Comparison of ENCODE assay signal across 9 mouse cellular contexts in the genomic region with DNA sequence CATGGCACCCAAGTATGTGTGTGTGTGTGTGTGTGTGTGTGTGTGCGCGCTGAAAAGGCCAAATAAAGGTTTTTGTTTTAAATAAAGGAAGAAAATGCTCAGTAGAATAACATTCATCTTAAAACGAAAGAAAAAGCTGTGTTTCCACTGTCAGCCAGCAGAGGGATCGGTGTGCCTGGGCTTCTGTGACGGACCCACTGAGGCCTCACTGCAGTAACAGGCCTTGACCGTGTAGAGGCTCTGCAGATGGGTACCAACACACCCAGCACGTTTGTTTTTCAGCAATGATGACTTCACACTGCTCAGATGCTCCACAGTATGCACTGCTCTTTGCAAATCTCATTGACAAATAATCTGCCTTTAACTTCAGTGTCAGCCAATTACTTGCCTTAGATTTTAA. TPM values are rescaled to one million over a fixed set of nuclear protein-coding genes. Genes with fewer than 3 reads are reported as not detected.
A peak's percentile ranks its signal among the peaks of the same experiment; 100 is the strongest.
DNase-seq lines count a peak whose midpoint lies in the region; ATAC-seq and TF ChIP-seq lines count a peak whose summit lies in the region.
"Had no signal": no experiment of that assay in that cellular context is flagged by ENCODE, and none has a peak within 500 bp of the region (broad histone marks: within the 10 kb centered on the region; RNA-seq: fewer than 3 reads in every experiment).

No protein-coding gene starts in this region.

- no peaks in the 10 kb centered on the region for H3K4me1 ChIP-seq in intestine, postnatal 0 days (replicated peaks; ENCODE audit: control insufficient read depth, insufficient read depth, low read length)
- H3K4me1 ChIP-seq in midbrain, embryonic 11.5 days (ENCODE audit: control insufficient read depth, insufficient read depth, low read length): no peaks in the 10 kb centered on the region

- TF ChIP-seq CTCF in intestine, postnatal 0 days (IDR thresholded peaks at IDR 0.05; ENCODE audit: low read depth): peak; percentile 90

- no peak overlapping the region for H3K27ac ChIP-seq in intestine, postnatal 0 days (ENCODE audit: low read depth, low read length)
- no peak overlapping the region for H3K27ac ChIP-seq in midbrain, embryonic 11.5 days (ENCODE audit: low read depth, low read length)
- H3K27ac ChIP-seq: macrophage had no signal

- H3K4me2 ChIP-seq in intestine, postnatal 0 days (replicated peaks; ENCODE audit: low read depth): no peak overlapping the region
- no peak overlapping the region for H3K4me2 ChIP-seq in midbrain, embryonic 11.5 days

- no peaks in the 10 kb centered on the region for H3K27me3 ChIP-seq in intestine, postnatal 0 days (replicated peaks; ENCODE audit: control insufficient read depth, insufficient read depth, low read length)
- H3K27me3 ChIP-seq in midbrain, embryonic 11.5 days (ENCODE audit: control insufficient read depth, insufficient read depth, low read length): no peaks in the 10 kb centered on the region

- intact Hi-C loops in left cerebral cortex, postnatal 25 days (cut with DNase I): loop anchor here (10.0 kb wide), 1 partner anchor 411 kb away; a partner anchor contains a TSS

- peaks cover 19% of the 10 kb centered on the region; the same call in 1 of the 2 replicates for H3K36me3 ChIP-seq in intestine, postnatal 0 days (ENCODE audit: control insufficient read depth, insufficient read depth)
- peaks cover 2% of the 10 kb centered on the region; the same call in 1 of the 2 replicates for H3K36me3 ChIP-seq in midbrain, embryonic 11.5 days (ENCODE audit: control insufficient read depth, insufficient read depth, low read length)

- no peaks in the 10 kb centered on the region for H3K9me3 ChIP-seq in intestine, postnatal 0 days (ENCODE audit: control insufficient read depth)
- no peaks in the 10 kb centered on the region for H3K9me3 ChIP-seq in midbrain, embryonic 11.5 days (ENCODE audit: control insufficient read depth, low read length)

- H3K4me3 ChIP-seq in intestine, postnatal 0 days (ENCODE audit: low read depth, low read length): no peak overlapping the region
- H3K4me3 ChIP-seq in midbrain, embryonic 11.5 days (ENCODE audit: low read depth, low read length): no peak overlapping the region

- DNase-seq in adrenal gland, adult 18-20 months (ENCODE audit: low spot score in 2 of 2): peak; percentile 44 to 46
- DNase-seq in adrenal gland, postnatal 4 days (ENCODE audit: low spot score in 2 of 2): no peak
- peak; percentile 75 for DNase-seq in cerebellum, adult 9-11 months
- DNase-seq in frontal cortex, adult 2 months (ENCODE audit: extremely low spot score in 1 of 2, low spot score in 1 of 2): peak; percentile 62 to 87
- DNase-seq in left cerebral cortex, postnatal 25 days (ENCODE audit: low spot score in 2 of 2): peak; percentile 62 to 79
- peak; percentile 92 for DNase-seq in midbrain, embryonic 11.5 days (ENCODE audit: low spot score, missing footprints)
- DNase-seq in spleen, postnatal 10 days (ENCODE audit: low spot score in 2 of 2): peak; percentile 34 to 74

- H3K9ac ChIP-seq in intestine, postnatal 0 days (ENCODE audit: low read depth, low read length): no peak overlapping the region
- H3K9ac ChIP-seq in midbrain, embryonic 11.5 days (ENCODE audit: low read length): no peak overlapping the region

- 24% methylated on average over 7 of the region's 7 CpGs for WGBS in intestine, postnatal 0 days
- 19% methylated on average over 7 of the region's 7 CpGs for WGBS in midbrain, embryonic 11.5 days

- peak; percentile 75 for ATAC-seq in intestine, postnatal 0 days
- ATAC-seq in midbrain, embryonic 11.5 days (ENCODE audit: low FRiP score): peak; percentile 90

RNA-seq across cellular contexts. Expression of a gene that starts 18.0 kb away (rescaled TPM):
- total RNA-seq in adrenal gland, adult 18-20 months (2021): 1 to 10 TPM; 1.9 to 2.6 TPM
- total RNA-seq in adrenal gland, postnatal 4 days (2021): 1 to 10 TPM; 3.0 to 3.4 TPM
- 1.7 and 1.8 TPM in 2 replicates for polyA plus RNA-seq in frontal cortex, adult 2 months (2012; rRNA removed)
- 0.69 and 0.98 TPM in 2 replicates for polyA plus RNA-seq in intestine, postnatal 0 days (2015; fragmentation: Nextera tagmentation; extraction: Ambion mirVana)
- 1 to 10 TPM in 1 of 2 experiments, under 1 TPM in 1; 0.80 to 1.8 TPM for total RNA-seq in left cerebral cortex, postnatal 25 days (2021)
- 2.5 and 2.6 TPM in 2 replicates for polyA plus RNA-seq in midbrain, embryonic 11.5 days (2014; fragmentation: Nextera tagmentation; extraction: Ambion mirVana)

RNA-seq across cellular contexts. Expression of a gene that starts 43.1 kb away (rescaled TPM):
- total RNA-seq in adrenal gland, adult 18-20 months (2021): 10 to 100 TPM; 41.0 to 48.2 TPM
- total RNA-seq in adrenal gland, postnatal 4 days (2021): 10 to 100 TPM; 40.5 to 44.6 TPM
- 68.9 and 69.5 TPM in 2 replicates for polyA plus RNA-seq in frontal cortex, adult 2 months (2012; rRNA removed)
- polyA plus RNA-seq in intestine, postnatal 0 days (2015; fragmentation: Nextera tagmentation; extraction: Ambion mirVana): 2.9 and 3.1 TPM in 2 replicates
- 100 to 1,000 TPM; 116 to 117 TPM for total RNA-seq in left cerebral cortex, postnatal 25 days (2021)
- polyA plus RNA-seq in midbrain, embryonic 11.5 days (2014; fragmentation: Nextera tagmentation; extraction: Ambion mirVana): 7.2 and 7.7 TPM in 2 replicates

Comparison
In these comparisons a context has a peak if more than half of its experiments do, and no peak if none do; other contexts are left out.
1. DNase-seq: peak in adrenal gland, adult 18-20 months (2 of 2), cerebellum, adult 9-11 months (single experiment), frontal cortex, adult 2 months (2 of 2), left cerebral cortex, postnatal 25 days (2 of 2), midbrain, embryonic 11.5 days (single experiment) and spleen, postnatal 10 days (2 of 2); none in adrenal gland, postnatal 4 days (0 of 2).